Mouse (Mus musculus): ENCODE data around the gene Gnptab.
"Not testable (repeated sequence)": the region's sequence is repeated elsewhere in the genome, so short reads cannot be mapped to it uniquely, and the experiment has no call there.

Gene Gnptab

GRCm38 (mm10) chr10:88412290-88412995 lies 33.5 kb downstream of the Gnptab start:
- DNase-seq (ENCODE audit: low spot score in 2 of 2) = no peak

DNA sequence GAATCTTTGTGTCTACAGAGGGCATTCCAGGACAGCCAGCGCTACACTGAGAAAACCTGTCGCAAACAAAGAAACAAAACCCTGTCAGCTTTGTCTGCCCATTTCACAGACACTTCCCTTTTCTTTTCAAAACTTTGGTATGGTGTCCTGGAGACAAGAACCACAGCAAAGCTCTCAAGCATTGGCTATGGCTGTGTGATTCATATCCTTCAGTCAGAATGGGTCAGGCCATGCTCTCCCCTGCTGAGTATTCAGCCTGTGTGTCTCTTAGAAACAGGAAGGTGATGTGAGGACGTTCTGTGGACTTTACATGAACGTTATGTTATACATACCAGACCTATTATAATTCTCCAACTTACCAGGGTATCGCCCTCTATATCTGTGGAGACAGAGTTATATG lies 38.8 kb downstream of the Gnptab start:
- peak in 1 of 2 experiments; percentile 30 for DNase-seq (ENCODE audit: low spot score in 2 of 2)

DNA sequence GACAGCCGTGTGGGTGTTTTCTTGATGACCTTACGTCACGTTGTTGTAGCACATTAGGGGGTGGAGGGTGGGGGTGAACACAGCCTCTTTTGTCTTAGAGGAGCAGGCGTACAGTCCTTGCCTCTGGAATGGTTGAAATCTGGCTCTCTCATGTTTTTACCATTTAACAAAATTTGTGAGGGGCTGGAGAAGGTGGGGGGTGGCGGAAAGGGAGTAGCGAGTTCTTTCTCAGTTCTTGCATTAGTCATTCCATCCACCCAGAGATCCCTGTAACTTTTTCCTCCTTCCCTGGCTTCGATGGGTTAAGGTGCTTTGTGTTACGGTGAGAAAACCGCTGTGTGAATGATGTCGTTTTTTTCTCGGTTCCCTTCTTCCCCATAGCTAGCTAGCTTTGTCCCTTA lies 41.2 kb downstream of the Gnptab start:
- DNase-seq (ENCODE audit: low spot score in 2 of 2) = no peak

GRCm38 (mm10) chr10:88420655-88421435 lies 41.9 kb downstream of the Gnptab start:
- DNase-seq (ENCODE audit: low spot score in 2 of 2) = peak; percentile 52 to 69

GRCm38 (mm10) chr10:88426158-88426816 lies 47.4 kb downstream of the Gnptab start:
- peak; percentile 51 to 68 for DNase-seq (ENCODE audit: low spot score in 2 of 2)

- no peak for DNase-seq (ENCODE audit: low spot score in 2 of 2)
These were observed 48.0 kb downstream of the Gnptab start for GRCm38 (mm10) chr10:88426896-88427295.

DNA sequence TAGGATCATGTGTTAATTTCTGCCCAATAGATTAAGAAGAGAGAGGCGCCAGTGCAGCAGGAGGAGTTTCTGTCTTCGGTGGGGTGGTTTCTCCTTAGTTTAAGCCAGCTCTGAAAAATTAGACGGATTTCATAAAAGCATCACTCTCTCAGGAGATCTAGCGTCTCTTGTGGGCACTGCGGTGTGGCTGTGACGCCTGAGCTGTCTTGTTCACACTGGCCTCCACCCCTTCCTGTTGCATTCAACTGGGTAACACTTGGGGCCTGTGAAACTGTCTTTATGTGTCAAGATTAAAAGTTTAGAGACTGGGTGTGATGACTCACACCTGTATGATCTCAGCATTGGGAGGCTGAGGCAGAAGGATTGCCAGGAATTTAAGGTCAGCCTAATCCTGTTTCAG lies 49.1 kb downstream of the Gnptab start:
- no peak for DNase-seq (ENCODE audit: low spot score in 2 of 2)

GRCm38 (mm10) chr10:88441224-88441623 lies 62.3 kb downstream of the Gnptab start:
- no peak for DNase-seq (ENCODE audit: low spot score in 2 of 2)

GRCm38 (mm10) chr10:88451221-88451620 lies 72.3 kb downstream of the Gnptab start:
- no peak for DNase-seq (ENCODE audit: low spot score in 2 of 2)

- no peak for DNase-seq (ENCODE audit: low spot score in 2 of 2)
These were observed 73.1 kb downstream of the Gnptab start for GRCm38 (mm10) chr10:88451990-88452389.

DNA sequence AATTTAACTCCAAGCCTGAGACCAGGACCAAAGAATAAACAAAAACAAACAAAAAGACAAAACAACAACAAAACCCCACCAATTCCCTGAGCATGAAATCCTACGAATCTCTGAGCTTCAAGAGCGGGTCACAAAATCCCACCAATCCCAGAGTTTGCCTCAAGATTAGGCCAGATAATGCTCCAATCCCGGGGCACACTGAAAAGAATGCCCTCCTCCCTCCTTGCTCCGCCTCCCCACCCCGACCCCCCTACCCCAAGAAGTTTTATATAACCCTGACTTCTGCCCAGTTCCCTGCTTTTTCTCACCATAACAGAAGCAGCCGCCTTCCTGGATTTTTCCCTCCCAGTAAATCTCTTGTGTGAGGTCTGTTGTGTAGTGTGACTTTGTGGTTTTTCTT lies 78.9 kb downstream of the Gnptab start:
- no peak for DNase-seq (ENCODE audit: low spot score in 2 of 2)

- no peak for DNase-seq (ENCODE audit: low spot score in 2 of 2)
These were observed 80.6 kb downstream of the Gnptab start, which contains the start of gene Sycp3 for GRCm38 (mm10) chr10:88459502-88459992. Gene Sycp3, plus strand, starts transcription at chr10:88459569.

GRCm38 (mm10) chr10:88460122-88460820 lies 81.3 kb downstream of the Gnptab start:
- DNase-seq (ENCODE audit: low spot score in 2 of 2) = no peak

DNA sequence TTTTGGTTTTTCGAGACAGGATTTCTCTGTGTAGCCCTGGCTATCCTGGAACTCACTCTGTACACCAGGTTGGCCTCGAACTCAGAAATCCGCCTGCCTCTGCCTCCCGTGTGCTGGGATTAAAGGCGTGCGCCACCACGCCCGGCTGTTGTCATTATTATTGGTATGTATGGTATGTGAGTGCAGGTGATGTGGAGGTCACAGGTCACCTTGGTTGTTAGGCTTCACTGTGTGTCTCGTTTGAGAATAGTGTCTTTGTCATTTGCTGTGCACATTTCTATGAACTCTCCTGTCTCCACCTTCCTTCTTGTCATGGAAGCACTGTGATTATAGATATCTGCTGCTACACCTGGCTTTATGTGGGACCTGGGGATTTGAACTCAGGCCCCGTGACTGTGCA lies 103.9 kb downstream of the Gnptab start:
- not testable (repeated sequence) for DNase-seq (ENCODE audit: low spot score in 2 of 2)

DNA sequence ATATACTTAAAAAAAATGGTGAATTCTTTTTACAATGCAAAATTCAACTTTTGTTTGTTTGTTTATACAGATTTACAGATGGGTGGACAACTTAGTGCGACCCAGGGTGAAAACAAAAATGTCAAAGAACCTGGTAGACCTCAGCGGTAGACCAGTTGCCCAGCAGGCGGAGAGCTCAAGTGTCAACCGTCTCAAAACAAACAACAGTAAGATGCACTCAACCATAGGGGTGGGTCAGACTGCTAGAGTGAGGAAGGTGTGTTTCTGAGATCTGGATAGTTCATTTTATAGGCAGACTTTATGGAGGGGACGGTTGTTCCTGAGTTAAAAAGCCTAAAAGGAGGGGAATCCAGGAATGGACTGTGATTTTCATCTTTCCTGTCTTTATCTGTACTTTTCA lies 109.7 kb downstream of the Gnptab start:
- DNase-seq (ENCODE audit: low spot score in 2 of 2) = no peak

DNA sequence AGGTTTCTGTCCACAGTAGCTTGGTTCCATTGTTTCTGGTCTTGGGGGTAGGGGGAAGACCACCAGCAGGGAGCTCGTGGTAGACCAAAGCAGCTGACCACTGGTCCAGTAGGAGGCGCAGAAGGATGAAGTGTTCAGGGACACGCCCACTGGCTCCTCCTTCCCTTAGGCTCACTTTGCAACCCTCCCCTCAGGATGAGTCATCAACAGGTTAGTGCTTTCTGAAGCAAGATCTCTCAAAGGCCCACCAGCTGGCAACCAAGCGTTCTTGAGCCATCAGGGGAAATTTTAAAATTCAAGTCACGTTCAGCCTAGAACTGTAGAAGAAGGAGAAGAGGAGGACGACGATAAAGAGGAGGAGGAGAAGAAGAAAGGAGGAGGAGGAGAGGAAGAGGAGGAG lies 112.7 kb downstream of the Gnptab start:
- no peak for DNase-seq (ENCODE audit: low spot score in 2 of 2)

DNA sequence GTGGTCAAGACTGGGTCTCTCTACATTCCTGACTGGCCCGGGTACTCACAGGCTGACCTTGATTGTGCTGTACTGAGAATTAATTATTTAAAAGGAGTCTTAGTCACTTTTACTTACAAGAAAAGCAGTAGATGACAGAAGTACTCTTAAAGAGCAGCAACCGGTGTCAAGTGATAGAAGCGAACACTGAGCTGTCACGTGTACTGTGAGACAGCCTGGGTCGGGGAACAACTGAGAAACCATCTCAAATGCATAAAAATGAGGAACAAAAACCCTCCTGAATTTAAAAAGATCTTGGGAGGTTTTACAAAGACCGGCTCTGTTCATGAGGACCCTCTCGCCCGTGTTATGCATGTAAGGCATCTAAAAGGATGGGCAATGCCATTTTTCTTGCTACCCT lies 113.7 kb downstream of the Gnptab start:
- DNase-seq (ENCODE audit: low spot score in 2 of 2) = peak in 1 of 2 experiments; percentile 12

GRCm38 (mm10) chr10:88494959-88495587 lies 116.1 kb downstream of the Gnptab start:
- no peak for DNase-seq (ENCODE audit: low spot score in 2 of 2)
